Mouse (Mus musculus): ENCODE results near the gene Pld5.

- TF ChIP-seq CTCF (IDR thresholded peaks at IDR 0.05; ENCODE audit: low read depth) (no peak), EP300 (IDR thresholded peaks at IDR 0.05; ENCODE audit: low read depth) (no peak)
Measured at GRCm38 (mm10) chr1:176134379-176134778, 140.7 kb downstream of the Pld5 start.
